Comparison of ENCODE assay signal across 17 mouse cellular contexts in the genomic region with DNA sequence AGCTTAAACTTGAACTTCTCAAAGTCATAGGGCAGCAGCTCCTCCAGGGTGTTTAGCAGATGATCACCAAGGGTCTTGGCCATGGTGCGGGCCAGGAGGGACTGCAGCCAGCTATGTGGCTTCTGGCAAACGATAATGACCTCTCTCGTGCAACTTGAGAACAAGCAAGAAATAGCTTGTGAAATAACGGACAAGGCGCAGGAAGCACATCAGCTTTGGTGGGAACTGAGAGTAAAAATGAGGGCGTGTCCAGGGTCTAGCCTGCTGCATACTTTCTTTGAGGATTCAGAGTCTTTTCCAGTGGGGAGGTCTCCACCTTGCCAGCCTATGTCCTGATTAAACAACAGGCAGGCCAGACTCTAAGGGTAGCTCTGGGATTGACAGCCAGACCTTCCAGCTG. TPM values are rescaled to one million over a fixed set of nuclear protein-coding genes. Genes with fewer than 3 reads are reported as not detected.
"Had no signal": no experiment of that assay in that cellular context is flagged by ENCODE, and none has a peak within 500 bp of the region (broad histone marks: within the 10 kb centered on the region; RNA-seq: fewer than 3 reads in every experiment).

Gene Mefv (minus strand): TSS at position 118 of the 400 bp plus-strand sequence.

- H3K27ac ChIP-seq: kidney, embryonic 15.5 days; left cerebral cortex, adult 2 months; limb, embryonic 10.5 days; liver, embryonic 12.5 days; lung, embryonic 15.5 days; macrophage; midbrain, embryonic 10.5 days; neural tube, embryonic 13.5 days; stomach, embryonic 15.5 days had no signal

- H3K36me3 ChIP-seq: kidney, embryonic 15.5 days; limb, embryonic 10.5 days; liver, embryonic 12.5 days; lung, embryonic 15.5 days; midbrain, embryonic 10.5 days; neural tube, embryonic 13.5 days; stomach, embryonic 15.5 days had no signal

- H3K4me1 ChIP-seq: kidney, embryonic 15.5 days; limb, embryonic 10.5 days; liver, embryonic 12.5 days; lung, embryonic 15.5 days; midbrain, embryonic 10.5 days; neural tube, embryonic 13.5 days; stomach, embryonic 15.5 days had no signal

- DNase-seq: kidney, adult 18-20 months; kidney, postnatal 14 days; lung, postnatal 14 days; midbrain, embryonic 14.5 days; right cerebral cortex, postnatal 25 days; thymus, adult 2 months; thymus, postnatal 25 days had no signal

- H3K4me3 ChIP-seq: kidney, embryonic 15.5 days; left cerebral cortex, adult 2 months; limb, embryonic 10.5 days; liver, embryonic 12.5 days; lung, embryonic 15.5 days; midbrain, embryonic 10.5 days; neural tube, embryonic 13.5 days; stomach, embryonic 15.5 days had no signal

- H3K9me3 ChIP-seq: kidney, embryonic 15.5 days; liver, embryonic 12.5 days; lung, embryonic 15.5 days; stomach, embryonic 15.5 days had no signal

- H3K27me3 ChIP-seq: kidney, embryonic 15.5 days; liver, embryonic 12.5 days; lung, embryonic 15.5 days; neural tube, embryonic 13.5 days; stomach, embryonic 15.5 days had no signal

RNA-seq across cellular contexts. Expression of gene Mefv, which starts in this region (rescaled TPM):
- polyA plus RNA-seq: limb, embryonic 10.5 days; midbrain, embryonic 10.5 days; midbrain, embryonic 14.5 days; neural tube, embryonic 13.5 days; testis, adult 2 months had no signal
